Mouse (Mus musculus): Measurements from ENCODE around the gene Misp. TPM values are rescaled to one million over a fixed set of nuclear protein-coding genes. Genes with fewer than 3 reads are reported as not detected.

Gene Misp
- polyA plus RNA-seq, 1 experiment from 2014 or later = 3.1 TPM

Small RNAs within 50 kb of the gene (microRNA-seq; reads per million reads assigned to microRNA genes)
- gene Mir6910 = 0.54 reads per million

Other genes starting within 250 kb of the Misp start
- gene Theg, start 233.7 kb upstream of the Misp start, polyA plus RNA-seq (2016; fragmentation: Nextera tagmentation; extraction: Ambion mirVana) = not detected in 2 replicates
- gene C2cd4c, start 207.0 kb upstream of the Misp start, polyA plus RNA-seq (2016; fragmentation: Nextera tagmentation; extraction: Ambion mirVana) = 0.03 TPM in 1 of 2 replicates, not detected in the other
- 26.2 and 27.2 TPM in 2 replicates for gene Shc2, start 183.1 kb upstream of the Misp start, polyA plus RNA-seq (2016; fragmentation: Nextera tagmentation; extraction: Ambion mirVana)
- not detected in 2 replicates for gene Odf3l2, start 175.3 kb upstream of the Misp start, polyA plus RNA-seq (2016; fragmentation: Nextera tagmentation; extraction: Ambion mirVana)
- 6.7 and 8.4 TPM in 2 replicates for gene Madcam1, start 156.4 kb upstream of the Misp start, polyA plus RNA-seq (2016; fragmentation: Nextera tagmentation; extraction: Ambion mirVana)
- 66.1 and 68.6 TPM in 2 replicates for gene Tpgs1, start 151.6 kb upstream of the Misp start, polyA plus RNA-seq (2016; fragmentation: Nextera tagmentation; extraction: Ambion mirVana)
- gene Cdc34, start 138.8 kb upstream of the Misp start, polyA plus RNA-seq (2016; fragmentation: Nextera tagmentation; extraction: Ambion mirVana) = 137 and 146 TPM in 2 replicates
- gene Gzmm, start 132.0 kb upstream of the Misp start, polyA plus RNA-seq (2016; fragmentation: Nextera tagmentation; extraction: Ambion mirVana) = 0.55 and 1.5 TPM in 2 replicates
- 689 and 691 TPM in 2 replicates for gene Bsg, start 116.5 kb upstream of the Misp start, polyA plus RNA-seq (2016; fragmentation: Nextera tagmentation; extraction: Ambion mirVana)
- 0.06 and 0.08 TPM in 2 replicates for gene Hcn2, start 104.4 kb upstream of the Misp start, polyA plus RNA-seq (2016; fragmentation: Nextera tagmentation; extraction: Ambion mirVana)
- 49.6 and 54.0 TPM in 2 replicates for gene Polrmt, start 74.4 kb upstream of the Misp start, polyA plus RNA-seq (2016; fragmentation: Nextera tagmentation; extraction: Ambion mirVana)
- 0.33 and 0.65 TPM in 2 replicates for gene Fgf22, start 65.9 kb upstream of the Misp start, polyA plus RNA-seq (2016; fragmentation: Nextera tagmentation; extraction: Ambion mirVana)
- gene Rnf126, start 54.0 kb upstream of the Misp start, polyA plus RNA-seq (2016; fragmentation: Nextera tagmentation; extraction: Ambion mirVana) = 109 and 111 TPM in 2 replicates
- gene Fstl3, start 43.7 kb upstream of the Misp start, polyA plus RNA-seq (2016; fragmentation: Nextera tagmentation; extraction: Ambion mirVana) = 3.5 and 3.7 TPM in 2 replicates
- 0.06 TPM in 1 of 2 replicates, not detected in the other for gene Prss57, start 30.0 kb upstream of the Misp start, polyA plus RNA-seq (2016; fragmentation: Nextera tagmentation; extraction: Ambion mirVana)
- gene Palm, start 27.4 kb upstream of the Misp start, polyA plus RNA-seq (2016; fragmentation: Nextera tagmentation; extraction: Ambion mirVana) = 132 and 142 TPM in 2 replicates
- 352 and 363 TPM in 2 replicates for gene Ptbp1, start 33.4 kb downstream of the Misp start, polyA plus RNA-seq (2016; fragmentation: Nextera tagmentation; extraction: Ambion mirVana)
- gene Prtn3, start 53.5 kb downstream of the Misp start, polyA plus RNA-seq (2016; fragmentation: Nextera tagmentation; extraction: Ambion mirVana) = 10.1 and 11.3 TPM in 2 replicates
- gene Plppr3, start 53.6 kb downstream of the Misp start, polyA plus RNA-seq (2016; fragmentation: Nextera tagmentation; extraction: Ambion mirVana) = 169 and 181 TPM in 2 replicates
- gene Elane, start 65.3 kb downstream of the Misp start, polyA plus RNA-seq (2016; fragmentation: Nextera tagmentation; extraction: Ambion mirVana) = 0.33 and 0.55 TPM in 2 replicates
- gene Cfd, start 69.9 kb downstream of the Misp start, polyA plus RNA-seq (2016; fragmentation: Nextera tagmentation; extraction: Ambion mirVana) = not detected in 2 replicates
- gene Med16, start 87.9 kb downstream of the Misp start, polyA plus RNA-seq (2016; fragmentation: Nextera tagmentation; extraction: Ambion mirVana) = 60.4 and 60.9 TPM in 2 replicates
- gene Gm26602, start 89.9 kb downstream of the Misp start, polyA plus RNA-seq (2016; fragmentation: Nextera tagmentation; extraction: Ambion mirVana) = 5.0 and 18.8 TPM in 2 replicates
- 0.85 and 1.4 TPM in 2 replicates for gene Kiss1r, start 96.0 kb downstream of the Misp start, polyA plus RNA-seq (2016; fragmentation: Nextera tagmentation; extraction: Ambion mirVana)
- gene R3hdm4, start 100.2 kb downstream of the Misp start, polyA plus RNA-seq (2016; fragmentation: Nextera tagmentation; extraction: Ambion mirVana) = 159 and 166 TPM in 2 replicates
- gene Arid3a, start 106.1 kb downstream of the Misp start, polyA plus RNA-seq (2016; fragmentation: Nextera tagmentation; extraction: Ambion mirVana) = 4.9 and 6.6 TPM in 2 replicates
- gene Wdr18, start 139.2 kb downstream of the Misp start, polyA plus RNA-seq (2016; fragmentation: Nextera tagmentation; extraction: Ambion mirVana) = 118 and 120 TPM in 2 replicates
- 0.50 and 0.92 TPM in 2 replicates for gene Grin3b, start 149.7 kb downstream of the Misp start, polyA plus RNA-seq (2016; fragmentation: Nextera tagmentation; extraction: Ambion mirVana)
- 24.3 and 25.9 TPM in 2 replicates for gene Tmem259, start 163.3 kb downstream of the Misp start, polyA plus RNA-seq (2016; fragmentation: Nextera tagmentation; extraction: Ambion mirVana)
- 311 and 313 TPM in 2 replicates for gene Cnn2, start 167.6 kb downstream of the Misp start, polyA plus RNA-seq (2016; fragmentation: Nextera tagmentation; extraction: Ambion mirVana)
- gene Abca7, start 175.5 kb downstream of the Misp start, polyA plus RNA-seq (2016; fragmentation: Nextera tagmentation; extraction: Ambion mirVana) = 2.6 and 3.9 TPM in 2 replicates
- 7.1 and 8.1 TPM in 2 replicates for gene Arhgap45, start 195.7 kb downstream of the Misp start, polyA plus RNA-seq (2016; fragmentation: Nextera tagmentation; extraction: Ambion mirVana)
- gene Polr2e, start 218.8 kb downstream of the Misp start, polyA plus RNA-seq (2016; fragmentation: Nextera tagmentation; extraction: Ambion mirVana) = 227 and 245 TPM in 2 replicates
- 475 and 505 TPM in 2 replicates for gene Gpx4, start 226.2 kb downstream of the Misp start, polyA plus RNA-seq (2016; fragmentation: Nextera tagmentation; extraction: Ambion mirVana)